Mouse (Mus musculus): ENCODE measurements around the gene Hoxa7.

Hoxa7 gene

GRCm38 (mm10) chr6:52178918-52179665 lies 42.6 kb downstream of the Hoxa7 start:
- in situ Hi-C loops (cut with MboI) = no loop called here

- in situ Hi-C loops (cut with MboI) = no loop called here
These were observed 43.8 kb downstream of the Hoxa7 start for GRCm38 (mm10) chr6:52177806-52178205.

- in situ Hi-C loops (cut with MboI) = no loop called here
These were observed 44.5 kb downstream of the Hoxa7 start, which contains the start of gene 5730596B20Rik for GRCm38 (mm10) chr6:52177061-52177735. Gene 5730596B20Rik (plus strand): TSS chr6:52177498.

GRCm38 (mm10) chr6:52176391-52176790 lies 45.3 kb downstream of the Hoxa7 start:
- in situ Hi-C loops (cut with MboI) = no loop called here

- in situ Hi-C loops (cut with MboI) = no loop called here
These were observed 45.8 kb downstream of the Hoxa7 start for GRCm38 (mm10) chr6:52175864-52176263.

GRCm38 (mm10) chr6:52174968-52175751 lies 46.5 kb downstream of the Hoxa7 start:
- in situ Hi-C loops (cut with MboI) = no loop called here

- in situ Hi-C loops (cut with MboI) = no loop called here
These were observed 48.0 kb downstream of the Hoxa7 start for GRCm38 (mm10) chr6:52173648-52174047.

- in situ Hi-C loops (cut with MboI) = no loop called here
These were observed 49.2 kb downstream of the Hoxa7 start for GRCm38 (mm10) chr6:52172501-52172900.

GRCm38 (mm10) chr6:52171938-52172337 lies 49.7 kb downstream of the Hoxa7 start:
- in situ Hi-C loops (cut with MboI) = no loop called here

- in situ Hi-C loops (cut with MboI) = no loop called here
These were observed 50.3 kb downstream of the Hoxa7 start for GRCm38 (mm10) chr6:52171331-52171730.

- in situ Hi-C loops (cut with MboI) = no loop called here
These were observed 50.8 kb downstream of the Hoxa7 start for GRCm38 (mm10) chr6:52170898-52171223.

- in situ Hi-C loops (cut with MboI) = no loop called here
These were observed 51.3 kb downstream of the Hoxa7 start for GRCm38 (mm10) chr6:52170166-52170897.

GRCm38 (mm10) chr6:52169499-52170165 lies 52.0 kb downstream of the Hoxa7 start:
- in situ Hi-C loops (cut with MboI) = no loop called here

- in situ Hi-C loops (cut with MboI) = no loop called here
These were observed 53.2 kb downstream of the Hoxa7 start for GRCm38 (mm10) chr6:52168191-52169055.

GRCm38 (mm10) chr6:52167736-52168161 lies 53.9 kb downstream of the Hoxa7 start:
- in situ Hi-C loops (cut with MboI) = no loop called here

GRCm38 (mm10) chr6:52167176-52167575 lies 54.5 kb downstream of the Hoxa7 start:
- in situ Hi-C loops (cut with MboI) = no loop called here

GRCm38 (mm10) chr6:52166431-52167077 lies 55.1 kb downstream of the Hoxa7 start:
- in situ Hi-C loops (cut with MboI) = no loop called here

GRCm38 (mm10) chr6:52165441-52166370 lies 55.9 kb downstream of the Hoxa7 start:
- in situ Hi-C loops (cut with MboI) = no loop called here

Data from mature B cell (primary cell).